Mouse (Mus musculus): Measurements from ENCODE around the gene Rptor. TPM values are rescaled to one million over a fixed set of nuclear protein-coding genes. Genes with fewer than 3 reads are reported as not detected.

Gene Rptor
- polyA plus RNA-seq, 1 experiment from 2014 or later: 17.7 TPM

DNA sequence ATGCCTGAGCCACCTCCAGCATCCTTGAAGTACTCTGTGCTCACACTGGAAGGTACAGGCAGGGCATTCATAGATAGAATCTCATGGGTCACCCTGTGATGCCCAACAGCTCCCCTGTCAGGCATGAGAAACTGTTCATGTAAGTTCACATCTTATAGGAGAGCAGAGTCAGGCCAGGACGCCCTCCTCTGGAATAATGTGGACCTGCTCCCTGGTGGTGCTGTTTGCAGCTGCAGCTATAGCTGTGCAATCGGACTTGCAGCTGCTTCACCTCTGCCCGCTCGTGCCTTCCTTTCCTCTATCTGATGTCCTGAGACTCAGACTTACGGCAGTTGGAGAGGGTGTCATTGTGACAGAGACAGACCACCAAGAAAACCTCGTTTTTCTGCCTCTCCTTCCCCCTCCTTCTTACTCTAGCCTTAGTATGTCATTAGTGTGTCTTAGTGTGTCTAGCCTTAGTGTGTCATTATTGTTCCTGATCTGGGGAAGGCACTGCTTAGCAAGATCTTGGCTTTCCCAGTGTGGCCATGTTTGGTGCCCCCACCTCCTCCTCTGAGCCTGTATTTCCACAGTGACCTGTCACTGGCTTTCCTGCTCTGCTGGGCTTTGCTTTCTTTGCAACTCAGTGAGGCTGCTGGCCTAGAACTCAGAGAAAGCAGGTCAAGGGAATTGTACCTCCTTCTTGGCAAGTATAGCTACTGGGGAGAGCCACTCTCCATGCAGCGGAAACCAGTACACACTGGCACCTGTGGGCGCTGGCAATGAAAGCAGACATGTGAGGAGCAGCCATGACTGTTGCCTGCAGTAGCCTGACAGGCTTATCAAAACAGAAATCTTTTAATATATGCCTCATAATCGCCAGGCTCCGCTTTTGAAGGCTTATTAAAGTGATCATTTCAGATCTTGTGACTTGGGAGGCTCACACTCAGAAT lies 237.0 kb downstream of the Rptor start:
- Histone ChIP-seq H3K4me2 (replicated peaks) (no peak overlapping the region), H3K4me3 (no peak overlapping the region), H3K4me1 (no peaks in the 10 kb centered on the region), H3K27ac (0 out of 2 replicates have a peak overlapping the region, but pooled peaks have one; percentile 24), H3K9me3 (no peaks in the 10 kb centered on the region), H3K36me3 (peaks cover 18% of the 10 kb centered on the region; the same call in 1 of the 2 replicates), H3K27me3 (no peaks in the 10 kb centered on the region), H3K9ac (no peak overlapping the region)
- ATAC-seq (ENCODE audit: insufficient number of reproducible peaks, insufficient read depth, low FRiP score, low TSS enrichment): no peak
- whole genome bisulfite sequencing: 80% methylated on average over 10 of the region's 10 CpGs

DNA sequence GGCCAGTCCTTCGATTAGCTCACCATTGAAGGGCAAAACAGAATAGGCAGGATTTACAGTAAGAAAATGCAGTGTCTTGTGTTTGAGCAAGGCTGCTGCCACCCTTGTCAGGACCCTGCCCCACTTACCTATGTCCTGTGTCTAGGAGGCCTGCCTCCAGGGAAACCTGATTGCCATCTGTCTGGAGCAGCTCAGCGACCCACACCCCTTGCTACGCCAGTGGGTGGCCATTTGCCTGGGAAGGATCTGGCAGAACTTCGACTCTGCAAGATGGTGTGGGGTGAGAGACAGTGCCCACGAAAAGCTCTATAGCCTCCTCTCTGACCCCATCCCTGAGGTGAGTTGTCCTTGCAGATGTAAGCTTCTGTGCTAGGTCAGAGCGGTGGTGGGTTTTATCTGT lies 243.9 kb downstream of the Rptor start:
- no peak overlapping the region for H3K9ac ChIP-seq
- no peaks in the 10 kb centered on the region for H3K9me3 ChIP-seq
- H3K27me3 ChIP-seq: no peaks in the 10 kb centered on the region
- WGBS: 92% methylated on average over 6 of the region's 6 CpGs
- H3K36me3 ChIP-seq: peaks cover 38% of the 10 kb centered on the region
- H3K4me2 ChIP-seq (replicated peaks): no peak overlapping the region
- H3K4me1 ChIP-seq: no peaks in the 10 kb centered on the region
- H3K4me3 ChIP-seq: no peak overlapping the region
- no peak for ATAC-seq (ENCODE audit: insufficient number of reproducible peaks, insufficient read depth, low FRiP score, low TSS enrichment)
- H3K27ac ChIP-seq: no peak overlapping the region

DNA sequence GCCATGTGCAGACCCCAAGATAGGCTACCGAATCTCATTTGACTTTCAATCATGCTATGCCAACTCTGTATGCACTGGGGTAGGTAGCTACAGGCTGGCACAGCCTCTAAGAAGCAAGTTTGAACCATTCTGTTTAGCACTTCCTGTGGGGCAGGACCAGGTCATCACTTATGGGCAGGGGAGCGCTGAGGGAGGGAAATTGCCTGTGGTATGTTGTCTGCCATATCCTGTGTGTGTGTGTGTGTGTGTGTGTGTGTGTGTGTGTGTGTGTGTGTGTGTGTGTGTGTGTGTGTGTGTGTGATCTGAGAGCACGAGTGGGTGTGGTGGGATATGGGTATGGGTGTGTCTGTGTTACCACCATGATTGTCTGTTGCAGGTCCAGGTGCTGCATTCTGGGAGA lies 244.4 kb downstream of the Rptor start:
- H3K4me3 ChIP-seq: no peak overlapping the region
- H3K9me3 ChIP-seq: no peaks in the 10 kb centered on the region
- peaks cover 40% of the 10 kb centered on the region for H3K36me3 ChIP-seq
- no peaks in the 10 kb centered on the region for H3K4me1 ChIP-seq
- no peak for ATAC-seq (ENCODE audit: insufficient number of reproducible peaks, insufficient read depth, low FRiP score, low TSS enrichment)
- WGBS: 88% methylated on average over 3 of the region's 3 CpGs
- H3K9ac ChIP-seq: no peak overlapping the region
- H3K27me3 ChIP-seq: no peaks in the 10 kb centered on the region
- no peak overlapping the region for H3K4me2 ChIP-seq (replicated peaks)
- no peak overlapping the region for H3K27ac ChIP-seq

DNA sequence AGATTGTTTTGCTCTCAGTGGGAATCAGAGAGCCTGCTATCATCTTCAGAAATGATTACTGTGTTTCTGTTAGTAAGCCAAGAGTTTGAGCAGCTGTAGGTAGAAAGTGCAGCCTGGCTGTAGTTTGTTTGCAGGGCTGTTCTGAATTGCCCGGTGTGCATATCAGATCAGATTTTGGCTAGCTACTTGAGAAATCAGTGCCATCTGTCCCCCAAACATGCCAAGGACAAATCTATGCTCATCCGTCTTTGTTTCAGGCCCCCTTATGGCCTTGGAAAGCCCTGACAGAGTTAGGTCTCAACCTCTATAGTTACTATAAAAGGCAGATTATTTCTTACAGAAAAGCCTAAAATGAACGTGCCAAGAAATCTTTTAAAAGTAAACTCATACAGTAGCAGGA lies 244.9 kb downstream of the Rptor start:
- Histone ChIP-seq H3K4me1 (no peaks in the 10 kb centered on the region), H3K36me3 (peaks cover 42% of the 10 kb centered on the region), H3K4me2 (replicated peaks) (no peak overlapping the region), H3K4me3 (no peak overlapping the region), H3K9ac (no peak overlapping the region), H3K9me3 (no peaks in the 10 kb centered on the region), H3K27me3 (no peaks in the 10 kb centered on the region), H3K27ac (no peak overlapping the region)
- no peak for ATAC-seq (ENCODE audit: insufficient number of reproducible peaks, insufficient read depth, low FRiP score, low TSS enrichment)
- 87% methylated on average over 3 of the region's 3 CpGs for WGBS

DNA sequence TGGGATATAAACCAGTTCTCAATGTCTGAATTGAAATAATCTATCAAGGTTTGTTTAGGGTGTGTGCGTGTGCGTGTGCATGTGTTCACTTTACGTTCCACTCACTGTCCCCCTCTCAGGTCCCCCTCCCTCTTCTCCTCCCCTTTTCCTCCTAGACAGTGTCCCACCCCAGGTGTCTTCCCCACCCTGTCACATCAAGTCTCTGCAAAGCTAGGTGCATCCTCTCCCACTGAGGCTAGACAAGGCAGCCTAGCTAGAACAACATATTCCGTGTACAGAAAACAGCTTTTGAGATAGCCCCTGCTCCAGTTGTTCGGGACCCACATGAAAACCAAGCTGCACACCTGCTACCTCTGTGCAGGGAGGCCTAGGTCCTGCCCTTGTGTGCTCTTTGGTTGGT lies 245.5 kb downstream of the Rptor start:
- no peak overlapping the region for H3K9ac ChIP-seq
- H3K4me3 ChIP-seq: no peak overlapping the region
- ATAC-seq (ENCODE audit: insufficient number of reproducible peaks, insufficient read depth, low FRiP score, low TSS enrichment): no peak
- no peaks in the 10 kb centered on the region for H3K9me3 ChIP-seq
- H3K4me1 ChIP-seq: no peaks in the 10 kb centered on the region
- peaks cover 48% of the 10 kb centered on the region for H3K36me3 ChIP-seq
- no peaks in the 10 kb centered on the region for H3K27me3 ChIP-seq
- WGBS: 93% methylated on average over 5 of the region's 5 CpGs
- no peak overlapping the region for H3K27ac ChIP-seq
- H3K4me2 ChIP-seq (replicated peaks): no peak overlapping the region

DNA sequence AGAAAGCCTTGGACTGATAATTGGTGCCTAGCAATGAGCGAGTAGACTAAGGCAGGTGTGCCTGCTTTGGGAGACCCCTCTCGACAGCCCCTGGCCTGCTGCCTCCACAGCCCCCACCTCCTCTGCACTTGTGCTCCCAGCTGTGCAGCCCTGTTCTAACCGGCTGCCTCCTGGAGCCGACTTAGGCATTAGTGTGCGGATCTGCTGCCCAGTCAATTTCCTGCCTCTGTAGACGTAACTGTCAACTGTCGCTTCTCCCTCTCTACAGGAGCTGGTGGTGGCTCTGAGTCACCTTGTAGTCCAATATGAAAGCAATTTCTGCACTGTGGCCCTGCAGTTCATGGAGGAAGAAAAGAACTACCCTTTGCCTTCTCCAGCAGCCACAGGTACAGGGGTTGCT lies 253.3 kb downstream of the Rptor start:
- Histone ChIP-seq H3K27ac (no peak overlapping the region), H3K4me2 (replicated peaks) (no peak overlapping the region), H3K4me1 (no peaks in the 10 kb centered on the region), H3K27me3 (no peaks in the 10 kb centered on the region), H3K9me3 (no peaks in the 10 kb centered on the region), H3K9ac (no peak overlapping the region), H3K36me3 (peaks cover 58% of the 10 kb centered on the region), H3K4me3 (no peak overlapping the region)
- 0 out of 2 replicates have a peak, but pooled peaks have one; percentile 35 for ATAC-seq (ENCODE audit: insufficient number of reproducible peaks, insufficient read depth, low FRiP score, low TSS enrichment)
- WGBS: 75% methylated on average over 7 of the region's 7 CpGs

DNA sequence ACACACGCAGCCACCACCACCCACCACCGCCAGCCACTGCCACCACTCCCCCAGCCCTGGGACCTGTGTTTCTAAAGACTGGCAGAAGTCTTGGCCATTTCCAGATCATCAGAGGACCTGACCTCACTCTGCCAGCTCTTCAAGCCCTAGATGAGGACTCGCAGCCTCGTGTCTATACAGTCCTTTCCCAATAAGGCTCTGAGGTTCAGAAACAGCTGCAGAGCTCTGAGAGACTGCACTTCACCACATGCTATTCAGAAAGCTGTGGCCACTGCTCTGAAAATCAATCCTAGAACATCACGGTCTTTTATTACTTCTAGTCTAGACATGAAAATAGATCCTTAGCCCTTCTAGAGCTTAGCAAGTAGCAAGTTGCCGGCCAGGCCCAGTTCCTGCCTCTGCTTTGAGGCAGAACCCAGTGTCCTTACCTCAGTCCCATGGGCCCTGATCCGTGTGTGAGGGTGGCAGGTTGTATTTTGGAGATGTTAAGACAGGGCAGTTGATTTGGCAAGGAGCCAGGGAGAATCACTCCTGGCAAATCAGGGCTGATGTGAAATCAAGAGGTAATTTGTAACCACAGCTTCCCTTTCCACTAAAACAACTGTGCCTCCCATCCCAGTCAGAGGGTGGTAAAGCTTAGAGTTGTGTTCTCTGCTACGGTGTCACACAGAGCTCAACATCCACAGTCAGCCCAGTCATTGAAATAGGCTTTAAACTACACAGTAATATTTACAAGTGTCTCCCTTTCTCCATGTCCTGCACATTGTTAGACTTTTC lies 260.0 kb downstream of the Rptor start:
- Histone ChIP-seq H3K36me3 (peaks cover 24% of the 10 kb centered on the region), H3K4me1 (peaks cover 19% of the 10 kb centered on the region), H3K4me2 (replicated peaks) (no peak overlapping the region), H3K27ac (peak overlapping the region; percentile 61), H3K27me3 (no peaks in the 10 kb centered on the region), H3K4me3 (no peak overlapping the region), H3K9me3 (no peaks in the 10 kb centered on the region), H3K9ac (no peak overlapping the region)
- no peak for ATAC-seq (ENCODE audit: insufficient number of reproducible peaks, insufficient read depth, low FRiP score, low TSS enrichment)
- WGBS: 80% methylated on average over 8 of the region's 8 CpGs

DNA sequence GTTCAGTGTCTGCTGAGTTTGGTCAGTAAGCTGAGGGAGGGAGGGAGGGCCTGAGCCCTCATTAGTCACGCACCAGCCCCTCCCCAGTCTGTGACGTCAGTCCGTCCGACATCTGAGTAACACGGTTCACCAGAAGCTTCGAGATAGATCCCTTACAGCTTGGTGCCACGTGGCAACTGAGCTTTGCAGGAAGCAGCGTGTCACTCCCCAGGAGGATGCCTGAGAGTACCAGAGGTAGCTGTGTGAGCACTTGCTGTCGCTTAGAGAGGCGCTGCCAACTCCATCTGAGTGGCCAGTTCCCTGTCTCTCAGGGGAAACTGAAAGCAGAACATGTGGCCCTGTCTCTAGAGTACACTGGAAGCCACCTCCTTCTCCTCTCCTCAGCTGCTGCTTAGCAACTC lies 260.7 kb downstream of the Rptor start:
- Histone ChIP-seq H3K4me1 (peaks cover 19% of the 10 kb centered on the region), H3K27ac (peak overlapping the region; percentile 61), H3K4me2 (replicated peaks) (no peak overlapping the region), H3K9ac (no peak overlapping the region), H3K9me3 (no peaks in the 10 kb centered on the region), H3K4me3 (no peak overlapping the region), H3K27me3 (no peaks in the 10 kb centered on the region), H3K36me3 (peaks cover 17% of the 10 kb centered on the region)
- ATAC-seq (ENCODE audit: insufficient number of reproducible peaks, insufficient read depth, low FRiP score, low TSS enrichment): no peak
- 32% methylated on average over 10 of the region's 10 CpGs for WGBS

DNA sequence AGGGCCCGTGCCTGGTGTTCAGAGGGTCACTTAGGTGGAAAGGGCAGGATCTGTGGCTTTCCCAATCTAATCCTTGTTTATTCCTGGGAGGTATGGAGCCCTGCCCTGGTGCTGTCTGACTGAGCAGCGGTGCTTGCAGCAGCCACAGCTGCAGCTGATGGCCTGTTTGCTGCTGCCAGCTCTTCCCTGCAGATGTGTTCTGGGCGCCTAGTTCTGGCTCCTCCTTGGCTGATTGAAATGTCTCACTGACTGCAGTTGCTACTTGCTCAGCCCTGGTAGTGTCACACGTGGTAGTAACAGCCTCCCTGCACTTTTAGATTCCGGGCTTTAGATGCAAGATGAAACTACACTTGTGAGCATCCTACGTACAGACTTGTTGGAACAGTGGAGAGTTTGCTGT lies 264.1 kb downstream of the Rptor start:
- WGBS: 86% methylated on average over 6 of the region's 6 CpGs
- H3K36me3 ChIP-seq: peaks cover 29% of the 10 kb centered on the region
- peaks cover 19% of the 10 kb centered on the region for H3K4me1 ChIP-seq
- H3K27ac ChIP-seq: no peak overlapping the region
- no peaks in the 10 kb centered on the region for H3K27me3 ChIP-seq
- H3K4me3 ChIP-seq: no peak overlapping the region
- H3K9me3 ChIP-seq: no peaks in the 10 kb centered on the region
- no peak for ATAC-seq (ENCODE audit: insufficient number of reproducible peaks, insufficient read depth, low FRiP score, low TSS enrichment)
- no peak overlapping the region for H3K9ac ChIP-seq
- no peak overlapping the region for H3K4me2 ChIP-seq (replicated peaks)

DNA sequence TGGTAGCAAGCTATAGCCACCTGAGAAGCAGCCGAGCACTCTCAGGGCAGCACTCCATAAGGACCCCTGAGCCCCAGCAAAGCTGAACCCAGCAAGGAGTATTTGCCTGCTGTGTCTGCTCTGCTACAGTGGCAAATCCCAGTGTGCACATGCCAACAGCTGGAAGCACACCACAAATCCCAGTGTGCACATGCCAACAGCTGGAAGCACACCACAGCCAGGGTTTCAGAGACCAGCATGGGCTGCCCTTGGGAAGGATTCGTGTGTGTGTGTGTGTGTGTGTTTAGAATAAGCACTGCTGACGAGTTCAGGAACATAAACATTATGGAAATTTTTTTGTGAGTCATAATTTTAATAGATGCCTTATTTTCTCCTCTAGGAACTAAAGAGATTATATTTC lies 265.4 kb downstream of the Rptor start:
- Histone ChIP-seq H3K4me3 (no peak overlapping the region), H3K4me2 (replicated peaks) (no peak overlapping the region), H3K36me3 (peaks cover 38% of the 10 kb centered on the region), H3K27ac (no peak overlapping the region), H3K9me3 (no peaks in the 10 kb centered on the region), H3K9ac (no peak overlapping the region), H3K27me3 (no peaks in the 10 kb centered on the region), H3K4me1 (peaks cover 11% of the 10 kb centered on the region)
- ATAC-seq (ENCODE audit: insufficient number of reproducible peaks, insufficient read depth, low FRiP score, low TSS enrichment): no peak
- WGBS: 70% methylated on average over 3 of the region's 3 CpGs

DNA sequence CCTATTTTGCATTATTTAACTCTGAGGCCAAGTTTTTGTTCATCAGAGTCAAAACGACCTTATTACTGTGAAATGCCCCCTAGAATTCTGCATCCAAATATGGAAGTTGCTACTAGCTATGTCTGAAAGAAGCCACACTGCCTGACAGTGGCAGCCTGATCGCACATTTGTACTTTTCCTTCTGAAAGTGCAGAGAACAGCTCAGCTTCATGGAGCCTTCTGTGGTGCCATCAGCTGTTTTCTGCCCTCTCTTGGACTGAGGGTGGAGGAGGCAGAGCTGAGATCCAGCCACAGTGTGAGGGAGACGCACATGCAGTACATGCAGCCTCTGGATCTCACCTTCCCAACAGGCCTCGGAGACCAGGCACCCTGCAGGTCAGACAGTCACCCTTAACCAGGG lies 265.9 kb downstream of the Rptor start:
- ATAC-seq (ENCODE audit: insufficient number of reproducible peaks, insufficient read depth, low FRiP score, low TSS enrichment): no peak
- no peaks in the 10 kb centered on the region for H3K27me3 ChIP-seq
- no peak overlapping the region for H3K9ac ChIP-seq
- peaks cover 7% of the 10 kb centered on the region for H3K4me1 ChIP-seq
- no peaks in the 10 kb centered on the region for H3K9me3 ChIP-seq
- H3K27ac ChIP-seq: no peak overlapping the region
- peaks cover 42% of the 10 kb centered on the region for H3K36me3 ChIP-seq
- no peak overlapping the region for H3K4me2 ChIP-seq (replicated peaks)
- WGBS: 85% methylated on average over 4 of the region's 4 CpGs
- no peak overlapping the region for H3K4me3 ChIP-seq

DNA sequence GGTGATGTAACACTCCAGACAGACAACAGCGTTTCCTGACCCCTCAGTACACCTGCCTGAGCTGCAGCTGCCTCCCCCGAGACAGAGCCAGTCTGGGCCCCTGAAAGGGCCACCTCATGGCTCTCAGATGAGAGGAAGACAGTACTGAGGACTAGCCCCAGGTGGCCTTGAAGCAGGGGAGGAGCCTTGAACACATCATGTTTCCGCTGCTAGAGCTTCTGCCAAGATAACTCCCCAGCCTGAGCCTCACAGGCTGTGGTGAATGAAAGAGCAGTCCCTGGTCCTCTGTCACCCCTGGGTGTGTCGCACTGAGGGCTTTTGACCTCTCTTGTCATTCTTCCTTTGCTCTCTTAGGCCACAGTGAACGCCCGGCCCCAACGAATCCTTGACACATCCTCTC lies 268.4 kb downstream of the Rptor start:
- Histone ChIP-seq H3K36me3 (peaks cover 62% of the 10 kb centered on the region), H3K4me3 (no peak overlapping the region)

More for the DNA sequence above, 268.4 kb downstream of the Rptor start:
- no peak overlapping the region for H3K27ac ChIP-seq
- no peak overlapping the region for H3K9ac ChIP-seq
- WGBS: 86% methylated on average over 7 of the region's 7 CpGs
- H3K4me1 ChIP-seq: no peaks in the 10 kb centered on the region
- H3K27me3 ChIP-seq: no peaks in the 10 kb centered on the region
- H3K9me3 ChIP-seq: no peaks in the 10 kb centered on the region
- H3K4me2 ChIP-seq (replicated peaks): no peak overlapping the region
- ATAC-seq (ENCODE audit: insufficient number of reproducible peaks, insufficient read depth, low FRiP score, low TSS enrichment): no peak

Data from embryonic facial prominence, embryonic 12.5 days (tissue).